Comparison of ENCODE assay signal across 19 mouse cellular contexts in genomic region chr10:84988650-84989049, GRCm38 (mm10).
"Had no signal": no experiment of that assay in that cellular context is flagged by ENCODE, and none has a peak within 500 bp of the region (broad histone marks: within the 10 kb centered on the region; RNA-seq: fewer than 3 reads in every experiment).

No protein-coding gene starts in this region.

- H3K27ac ChIP-seq: liver, embryonic 14.5 days; midbrain, embryonic 10.5 days; midbrain, embryonic 13.5 days; midbrain, embryonic 15.5 days; neural tube, embryonic 13.5 days; neural tube, embryonic 15.5 days had no signal

- DNase-seq: lung, adult 18-20 months; lung, embryonic 14.5 days; lung, postnatal 10 days; lung, postnatal 4 days; retina, postnatal 1 day; right cerebral cortex, adult 18-20 months; right cerebral cortex, postnatal 25 days; right cerebral cortex, postnatal 4 days; spleen, adult 18-20 months; thymus, adult 18-20 months; thymus, postnatal 14 days; thymus, postnatal 36 days had no signal

- H3K27me3 ChIP-seq: midbrain, embryonic 13.5 days; midbrain, embryonic 15.5 days; neural tube, embryonic 13.5 days; neural tube, embryonic 15.5 days had no signal

- H3K4me2 ChIP-seq: lung, embryonic 14.5 days; midbrain, embryonic 13.5 days; midbrain, embryonic 15.5 days; neural tube, embryonic 13.5 days; neural tube, embryonic 15.5 days had no signal

- H3K9me3 ChIP-seq: midbrain, embryonic 10.5 days; midbrain, embryonic 13.5 days; midbrain, embryonic 15.5 days; neural tube, embryonic 13.5 days; neural tube, embryonic 15.5 days had no signal

- H3K4me3 ChIP-seq: midbrain, embryonic 10.5 days; midbrain, embryonic 13.5 days; midbrain, embryonic 15.5 days; myocyte; neural tube, embryonic 13.5 days; neural tube, embryonic 15.5 days had no signal

- H3K9ac ChIP-seq: liver, embryonic 14.5 days; lung, embryonic 14.5 days; midbrain, embryonic 13.5 days; midbrain, embryonic 15.5 days; neural tube, embryonic 13.5 days; neural tube, embryonic 15.5 days had no signal

- H3K4me1 ChIP-seq: midbrain, embryonic 15.5 days had no signal

- ATAC-seq: midbrain, embryonic 13.5 days; midbrain, embryonic 15.5 days had no signal
